Mouse (Mus musculus) bone marrow macrophage, adult 2 months (primary cell): ENCODE data around the gene Defb46.

Experiments used
- CTCF ChIP-seq: IDR thresholded peaks from 2 replicates; pipeline ENCODE4 v1.5.1; 2012; ENCODE audit warnings: low read depth, mild to moderate bottlenecking, low read length, moderate library complexity
- POLR2A ChIP-seq: IDR thresholded peaks from 2 replicates; pipeline ENCODE4 v1.6.1; 2012; ENCODE audit warnings: mild to moderate bottlenecking, low read depth, low read length, borderline replicate concordance

DNA sequence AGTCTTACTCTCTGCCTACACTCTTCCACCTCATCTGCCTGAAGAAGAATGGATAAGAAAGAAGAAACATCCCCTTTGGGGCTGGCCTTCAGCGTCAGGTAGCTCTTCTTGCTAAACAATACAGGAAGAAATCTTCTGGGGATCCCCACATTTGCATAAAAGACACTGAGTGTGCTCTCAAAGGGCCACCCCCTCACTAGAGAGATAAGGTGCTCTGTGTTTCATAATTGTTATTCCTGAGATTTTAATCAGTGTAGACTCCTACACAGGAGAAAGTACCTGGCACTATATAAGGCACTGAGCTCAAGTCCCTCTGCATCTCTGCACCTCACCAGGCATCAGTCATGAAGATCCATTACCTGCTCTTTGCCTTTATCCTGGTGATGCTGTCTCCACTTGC, 14.6 kb upstream of the Defb46 start, which contains the start of gene Defb6:
- TF ChIP-seq CTCF (no peak), POLR2A (no peak)
